Mouse (Mus musculus) midbrain, embryonic 15.5 days (tissue): ENCODE results near the gene Plb1. TPM values are rescaled to one million over a fixed set of nuclear protein-coding genes. Genes with fewer than 3 reads are reported as not detected.

Source experiments
- ATAC-seq: fragments of 200-750 bp; cut with Nextera tagmentation; replicated peaks from 2 replicates; pipeline ENCODE4 v1.8.0; 2017; ENCODE audit warnings: moderate TSS enrichment
- H3K27ac ChIP-seq: fragments of 300-500 bp; sonication (generic); 2 replicates; pipeline ENCODE4 v1.5.1; 2015; ENCODE audit warnings: mild to moderate bottlenecking, inconsistent platforms
- H3K27me3 ChIP-seq: fragments of 300-500 bp; sonication (generic); replicated peaks from 2 replicates; pipeline ENCODE4 v1.6.1; 2015; ENCODE audit warnings: inconsistent platforms
- H3K36me3 ChIP-seq: fragments of 300-500 bp; sonication (generic); replicated peaks from 2 replicates; pipeline ENCODE4 v1.6.1; 2015; ENCODE audit warnings: inconsistent platforms
- H3K4me1 ChIP-seq: fragments of 300-500 bp; sonication (generic); 2 replicates; pipeline ENCODE4 v1.6.1; 2015; ENCODE audit warnings: inconsistent platforms
- H3K4me2 ChIP-seq: fragments of 300-500 bp; sonication (generic); 2 replicates; pipeline ENCODE4 v1.6.1; 2015; ENCODE audit warnings: inconsistent platforms, mild to moderate bottlenecking, moderate library complexity
- H3K4me3 ChIP-seq: fragments of 300-500 bp; sonication (generic); 2 replicates; pipeline ENCODE4 v1.5.1; 2015; ENCODE audit warnings: mild to moderate bottlenecking, inconsistent platforms
- H3K9ac ChIP-seq: fragments of 300-500 bp; sonication (generic); 2 replicates; pipeline ENCODE4 v1.6.1; 2015; ENCODE audit warnings: mild to moderate bottlenecking, inconsistent platforms
- H3K9me3 ChIP-seq: fragments of 300-500 bp; sonication (generic); 2 replicates; pipeline ENCODE4 v1.6.1; 2016; ENCODE audit warnings: inconsistent platforms
- WGBS: fragments of 180-500 bp; shearing (Covaris S2); methylation state at CpG from one replicate; pipeline ENCODE4 v1.1.7; 2015; ENCODE audit warnings: mixed read lengths; 5-methylcytosine and 5-hydroxymethylcytosine counted together
- polyA plus RNA-seq: library from polyadenylated mRNA; unstranded; fragments of >200 nt; fragmentation: Nextera tagmentation; extraction: Ambion mirVana; gene quantifications from 2 replicates; pipeline ENCODE4 v1.2.1, GENCODE M21; 2015

Gene Plb1
- polyA plus RNA-seq, 1 experiment from 2014 or later, result 0.12 TPM

- Histone ChIP-seq H3K9me3 (no peaks in the 10 kb centered on the region), H3K27me3 (no peaks in the 10 kb centered on the region), H3K4me1 (peaks cover 6% of the 10 kb centered on the region; the same call in 1 of the 2 replicates), H3K9ac (no peak overlapping the region), H3K4me3 (no peak overlapping the region), H3K4me2 (no peak overlapping the region), H3K27ac (no peak overlapping the region), H3K36me3 (no peaks in the 10 kb centered on the region)
- ATAC-seq, result no peak
- WGBS, result 84% methylated on average over 2 of the region's 2 CpGs
Measured at GRCm38 (mm10) chr5:32409747-32410146, 177.2 kb downstream of the Plb1 start.

GRCm38 (mm10) chr5:32410954-32411688 lies 178.6 kb downstream of the Plb1 start:
- H3K36me3 ChIP-seq, result no peaks in the 10 kb centered on the region
- WGBS, result 78% methylated on average over 3 of the region's 3 CpGs
- H3K27me3 ChIP-seq, result no peaks in the 10 kb centered on the region
- H3K9ac ChIP-seq, result no peak overlapping the region
- H3K4me2 ChIP-seq, result no peak overlapping the region
- H3K4me1 ChIP-seq, result peaks cover 6% of the 10 kb centered on the region; the same call in 1 of the 2 replicates
- no peak for ATAC-seq
- no peaks in the 10 kb centered on the region for H3K9me3 ChIP-seq
- H3K4me3 ChIP-seq, result no peak overlapping the region
- H3K27ac ChIP-seq, result no peak overlapping the region

- no peaks in the 10 kb centered on the region for H3K36me3 ChIP-seq
- ATAC-seq, result no peak
- no peak overlapping the region for H3K4me2 ChIP-seq
- no peaks in the 10 kb centered on the region for H3K27me3 ChIP-seq
- H3K9me3 ChIP-seq, result no peaks in the 10 kb centered on the region
- no peak overlapping the region for H3K4me3 ChIP-seq
- WGBS, result 20% methylated on average over 1 of the region's 1 CpGs
- H3K27ac ChIP-seq, result no peak overlapping the region
- no peak overlapping the region for H3K9ac ChIP-seq
- H3K4me1 ChIP-seq, result peaks cover 6% of the 10 kb centered on the region; the same call in 1 of the 2 replicates
Measured at GRCm38 (mm10) chr5:32412186-32412950, 179.9 kb downstream of the Plb1 start.

DNA sequence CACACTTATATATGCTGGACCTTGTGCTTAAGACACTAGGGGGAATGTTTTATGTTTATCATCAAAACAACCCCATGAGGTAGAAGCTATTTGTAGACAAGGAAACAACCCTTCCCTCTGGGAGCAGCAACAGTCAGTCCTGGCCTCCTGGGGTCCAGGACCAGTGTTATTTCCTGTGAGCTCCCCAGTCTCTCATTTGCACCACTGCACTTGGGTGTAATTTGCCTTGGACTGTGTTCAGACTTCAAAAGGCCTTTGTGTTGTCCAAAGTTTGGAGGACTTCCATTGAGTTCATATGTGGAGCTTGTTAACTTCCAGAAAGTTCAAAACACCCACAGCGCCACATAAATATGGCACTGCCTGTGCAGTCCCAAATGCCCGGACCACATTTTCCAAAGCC lies 180.6 kb downstream of the Plb1 start:
- no peak for ATAC-seq
- Histone ChIP-seq H3K9me3 (no peaks in the 10 kb centered on the region), H3K4me2 (no peak overlapping the region), H3K27me3 (no peaks in the 10 kb centered on the region), H3K4me1 (peaks cover 6% of the 10 kb centered on the region; the same call in 1 of the 2 replicates), H3K4me3 (no peak overlapping the region), H3K36me3 (no peaks in the 10 kb centered on the region), H3K27ac (no peak overlapping the region), H3K9ac (no peak overlapping the region)
- WGBS, result 65% methylated on average over 2 of the region's 2 CpGs

- no peak for ATAC-seq
- WGBS, result 75% methylated on average over 2 of the region's 2 CpGs
- H3K36me3 ChIP-seq, result no peaks in the 10 kb centered on the region
- no peaks in the 10 kb centered on the region for H3K9me3 ChIP-seq
- no peak overlapping the region for H3K9ac ChIP-seq
- H3K4me2 ChIP-seq, result no peak overlapping the region
- H3K27me3 ChIP-seq, result no peaks in the 10 kb centered on the region
- no peak overlapping the region for H3K4me3 ChIP-seq
- peaks cover 6% of the 10 kb centered on the region; the same call in 1 of the 2 replicates for H3K4me1 ChIP-seq
- no peak overlapping the region for H3K27ac ChIP-seq
Measured at GRCm38 (mm10) chr5:32413569-32413968, 181.1 kb downstream of the Plb1 start.

GRCm38 (mm10) chr5:32414461-32414985 lies 182.0 kb downstream of the Plb1 start:
- no peaks in the 10 kb centered on the region for H3K27me3 ChIP-seq
- no peaks in the 10 kb centered on the region for H3K36me3 ChIP-seq
- H3K4me1 ChIP-seq, result peaks cover 6% of the 10 kb centered on the region; the same call in 1 of the 2 replicates
- 86% methylated on average over 5 of the region's 5 CpGs for WGBS
- H3K4me2 ChIP-seq, result no peak overlapping the region
- H3K9ac ChIP-seq, result no peak overlapping the region
- H3K4me3 ChIP-seq, result no peak overlapping the region
- no peak for ATAC-seq
- no peaks in the 10 kb centered on the region for H3K9me3 ChIP-seq
- no peak overlapping the region for H3K27ac ChIP-seq

DNA sequence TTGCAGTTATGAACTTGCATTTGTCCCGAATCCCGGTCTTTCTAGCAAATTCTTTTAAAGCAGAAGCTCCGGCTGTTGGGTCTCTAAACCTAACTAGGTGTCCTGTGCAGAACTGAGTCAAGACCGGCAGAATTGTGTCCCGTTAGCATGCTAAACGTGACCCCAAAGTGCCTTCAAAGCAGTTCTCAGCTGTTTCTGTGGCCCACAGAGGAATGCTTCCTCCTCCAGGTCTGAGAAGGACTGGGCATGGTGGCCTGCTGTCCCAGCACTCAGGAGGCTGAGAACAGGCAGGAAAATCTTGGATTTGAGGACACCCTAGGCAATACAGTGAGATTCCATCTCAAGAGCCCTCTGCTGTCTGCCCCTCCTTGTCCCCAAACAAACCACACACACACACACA lies 183.0 kb downstream of the Plb1 start:
- Histone ChIP-seq H3K4me3 (no peak overlapping the region), H3K9me3 (no peaks in the 10 kb centered on the region), H3K4me2 (no peak overlapping the region), H3K9ac (no peak overlapping the region), H3K36me3 (no peaks in the 10 kb centered on the region), H3K27me3 (no peaks in the 10 kb centered on the region), H3K4me1 (peaks cover 6% of the 10 kb centered on the region; the same call in 1 of the 2 replicates), H3K27ac (no peak overlapping the region)
- WGBS, result 91% methylated on average over 6 of the region's 6 CpGs
- no peak for ATAC-seq

Other genes starting within 250 kb of the Plb1 start
- gene Fosl2, start 96.9 kb upstream of the Plb1 start, polyA plus RNA-seq, result 0.41 and 0.54 TPM in 2 replicates
- 195 and 199 TPM in 2 replicates for gene Ppp1cb, start 226.1 kb downstream of the Plb1 start, polyA plus RNA-seq